Mouse (Mus musculus): ENCODE results near the gene Nppc. TPM values are rescaled to one million over a fixed set of nuclear protein-coding genes. Genes with fewer than 3 reads are reported as not detected.

Gene Nppc
- not detected for total RNA-seq (2023)

GRCm38 (mm10) chr1:86670279-86671038 is at the start of gene Nppc:
Gene Nppc, minus strand, starts transcription at chr1:86670571.

GRCm38 (mm10) chr1:86703300-86703964 is 33.1 kb upstream of the Nppc start, which contains the start of gene Dis3l2:
Gene Dis3l2, plus strand, starts transcription at chr1:86703808.

Other genes starting within 250 kb of the Nppc start
- gene Nmur1, start 244.3 kb downstream of the Nppc start, total RNA-seq (2023): not detected
- not detected for gene Tex44, start 244.2 kb downstream of the Nppc start, total RNA-seq (2023)
- 1,000 to 10,000 TPM; 1,576 to 1,757 TPM for gene Ptma, start 143.8 kb downstream of the Nppc start, total RNA-seq (2023)
- 10 to 100 TPM; 23.6 to 29.4 TPM for gene Pde6d, start 87.9 kb downstream of the Nppc start, total RNA-seq (2023)
- 10 to 100 TPM; 12.8 to 14.2 TPM for gene Cops7b, start 87.7 kb downstream of the Nppc start, total RNA-seq (2023)
- gene Dis3l2, start 33.2 kb upstream of the Nppc start, total RNA-seq (2023): 10 to 100 TPM; 25.2 to 31.5 TPM